Mouse (Mus musculus) limb, embryonic 11.5 days (tissue): ENCODE data around the gene Srgap3. TPM values are rescaled to one million over a fixed set of nuclear protein-coding genes. Genes with fewer than 3 reads are reported as not detected.

Experiments
- ATAC-seq: fragments of 200-750 bp; cut with Nextera tagmentation; 2 replicates; pipeline ENCODE4 v1.8.0; 2017; ENCODE audit warnings: low read depth; ENCODE audit not compliant: insufficient number of reproducible peaks, low FRiP score, low TSS enrichment
- DNase-seq: peaks from one replicate; pipeline ENCODE4 v3.0.0-alpha.2; 2015; ENCODE audit warnings: low spot score
- H3K27ac ChIP-seq: fragments of 300-500 bp; sonication (generic); replicated peaks from 2 replicates; pipeline ENCODE4 v1.5.1; 2014; ENCODE audit warnings: low read depth, mild to moderate bottlenecking, low read length
- H3K27me3 ChIP-seq: fragments of 300-500 bp; sonication (generic); 2 replicates; pipeline ENCODE4 v1.6.1; 2014; ENCODE audit warnings: mild to moderate bottlenecking, low read length, mixed read lengths; ENCODE audit not compliant: control insufficient read depth, insufficient read depth
- H3K36me3 ChIP-seq: fragments of 300-500 bp; sonication (generic); 2 replicates; pipeline ENCODE4 v1.6.1; 2014; ENCODE audit warnings: mild to moderate bottlenecking, low read length, moderate library complexity, mixed read lengths; ENCODE audit not compliant: control insufficient read depth, insufficient read depth
- H3K4me1 ChIP-seq: fragments of 300-500 bp; sonication (generic); 2 replicates; pipeline ENCODE4 v1.6.1; 2014; ENCODE audit warnings: low read length, mixed read lengths; ENCODE audit not compliant: control insufficient read depth, insufficient read depth
- H3K4me2 ChIP-seq: fragments of 300-500 bp; sonication (generic); 2 replicates; pipeline ENCODE4 v1.6.1; 2014; ENCODE audit warnings: low read depth, mild to moderate bottlenecking, moderate library complexity; ENCODE audit not compliant: severe bottlenecking
- H3K4me3 ChIP-seq: fragments of 300-500 bp; sonication (generic); 2 replicates; pipeline ENCODE4 v1.5.1; 2014; ENCODE audit warnings: low read depth, low read length
- H3K9ac ChIP-seq: fragments of 300-500 bp; sonication (generic); 2 replicates; pipeline ENCODE4 v1.6.1; 2014; ENCODE audit warnings: mild to moderate bottlenecking, low read length
- H3K9me3 ChIP-seq: fragments of 300-500 bp; sonication (generic); 2 replicates; pipeline ENCODE4 v1.6.1; 2016; ENCODE audit warnings: low read length; ENCODE audit not compliant: control insufficient read depth
- WGBS: fragments of 180-500 bp; shearing (Covaris S2); extraction: QIAGEN DNeasy Blood & Tissue Kit; methylation state at CpG from one replicate; pipeline ENCODE4 v1.1.7; 2014; 5-methylcytosine and 5-hydroxymethylcytosine counted together
- polyA plus RNA-seq: library from polyadenylated mRNA; unstranded; fragments of >200 nt; fragmentation: Nextera tagmentation; extraction: Ambion mirVana; gene quantifications from 2 replicates; pipeline ENCODE4 v1.2.1, GENCODE M21; 2014

Gene Srgap3
- polyA plus RNA-seq, 1 experiment from 2014 or later: 5.3 TPM

DNA sequence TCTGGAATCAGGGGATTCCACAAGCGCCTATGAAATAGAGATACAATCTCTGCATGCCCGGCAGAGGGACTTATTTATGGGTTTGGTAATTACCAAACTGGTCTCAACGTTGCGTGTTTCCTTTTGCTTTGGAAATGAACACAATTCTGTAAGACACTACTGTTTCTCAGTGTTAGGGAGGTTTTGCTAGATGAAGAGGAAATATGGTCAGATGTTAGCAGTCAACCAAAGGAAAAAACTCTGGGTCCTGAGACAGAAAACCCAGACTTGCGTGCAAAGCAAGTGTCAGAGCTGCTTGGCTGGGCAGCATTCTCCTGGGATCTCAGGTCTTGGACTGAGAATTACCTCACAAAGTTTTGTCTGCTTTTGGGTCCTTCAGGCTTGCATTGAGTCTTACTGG is 34.5 kb downstream of the Srgap3 start:
- Histone ChIP-seq H3K36me3 (no peaks in the 10 kb centered on the region), H3K27me3 (no peaks in the 10 kb centered on the region), H3K4me2 (no peak overlapping the region), H3K4me1 (no peaks in the 10 kb centered on the region), H3K27ac (no peak overlapping the region), H3K4me3 (no peak overlapping the region), H3K9me3 (no peaks in the 10 kb centered on the region), H3K9ac (no peak overlapping the region)
- 81% methylated on average over 5 of the region's 5 CpGs for WGBS
- no peak for ATAC-seq
- no peak for DNase-seq

DNA sequence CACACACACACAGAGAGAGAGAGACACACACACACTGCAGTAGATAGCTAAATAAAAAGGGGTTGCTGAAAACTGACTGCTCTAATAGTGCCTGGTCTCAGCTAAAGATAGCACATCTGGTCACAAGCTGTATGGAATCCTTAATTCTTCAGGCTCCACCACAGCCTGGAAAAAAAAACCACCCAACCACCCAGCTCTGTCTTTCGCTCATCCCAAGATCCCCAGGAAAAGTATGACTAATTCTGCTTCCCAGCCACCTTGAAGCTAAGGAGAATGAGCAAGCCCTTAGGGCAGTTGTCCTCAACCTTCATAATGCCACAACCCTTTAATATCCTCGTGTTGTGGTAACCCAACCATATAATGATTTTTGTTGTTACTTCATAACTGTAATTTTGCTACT is 37.4 kb downstream of the Srgap3 start:
- WGBS: 76% methylated on average over 2 of the region's 2 CpGs
- H3K9ac ChIP-seq: no peak overlapping the region
- no peak for ATAC-seq
- no peaks in the 10 kb centered on the region for H3K4me1 ChIP-seq
- no peaks in the 10 kb centered on the region for H3K27me3 ChIP-seq
- H3K9me3 ChIP-seq: no peaks in the 10 kb centered on the region
- H3K27ac ChIP-seq: no peak overlapping the region
- no peak for DNase-seq
- H3K36me3 ChIP-seq: no peaks in the 10 kb centered on the region
- H3K4me3 ChIP-seq: no peak overlapping the region
- no peak overlapping the region for H3K4me2 ChIP-seq

DNA sequence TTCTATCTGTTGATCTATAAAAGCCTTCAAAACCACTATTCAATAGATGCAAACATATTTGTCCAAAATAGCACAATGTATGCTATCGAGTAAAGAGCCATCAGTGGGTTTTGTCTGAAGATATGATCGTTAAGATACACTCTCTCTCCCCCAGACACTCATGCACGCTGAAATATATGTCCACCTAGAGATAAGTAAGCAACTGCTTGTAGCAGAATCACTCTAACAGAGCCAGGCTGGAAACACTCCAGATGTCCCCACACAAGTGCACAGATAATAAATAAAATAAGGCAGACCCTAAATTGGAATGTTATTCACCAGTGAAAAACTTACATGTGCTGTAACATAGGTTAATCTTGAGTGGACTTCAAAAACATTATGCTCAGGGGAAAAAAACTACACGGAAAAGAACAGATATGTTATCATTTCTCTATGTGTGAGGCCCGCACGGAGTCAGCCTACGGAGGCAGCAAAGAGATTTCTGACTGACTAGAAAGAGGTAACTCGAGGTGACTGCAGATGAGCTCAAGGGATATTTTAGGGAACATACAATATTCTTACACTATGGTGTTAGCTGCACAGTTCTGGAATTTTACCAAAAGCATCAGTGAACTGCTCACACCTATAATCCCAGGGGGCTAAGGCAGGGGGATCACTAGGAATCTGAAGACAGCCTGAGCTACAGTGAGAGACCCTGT is 39.0 kb downstream of the Srgap3 start:
- H3K9me3 ChIP-seq: no peaks in the 10 kb centered on the region
- no peak overlapping the region for H3K4me2 ChIP-seq
- H3K9ac ChIP-seq: no peak overlapping the region
- no peak overlapping the region for H3K4me3 ChIP-seq
- DNase-seq (no peak), ATAC-seq (no peak)
- H3K27ac ChIP-seq: no peak overlapping the region
- 0 out of 2 replicates have a peak, but pooled peaks cover 3% of the 10 kb centered on the region for H3K4me1 ChIP-seq
- no peaks in the 10 kb centered on the region for H3K36me3 ChIP-seq
- 89% methylated on average over 8 of the region's 8 CpGs for WGBS
- H3K27me3 ChIP-seq: no peaks in the 10 kb centered on the region

DNA sequence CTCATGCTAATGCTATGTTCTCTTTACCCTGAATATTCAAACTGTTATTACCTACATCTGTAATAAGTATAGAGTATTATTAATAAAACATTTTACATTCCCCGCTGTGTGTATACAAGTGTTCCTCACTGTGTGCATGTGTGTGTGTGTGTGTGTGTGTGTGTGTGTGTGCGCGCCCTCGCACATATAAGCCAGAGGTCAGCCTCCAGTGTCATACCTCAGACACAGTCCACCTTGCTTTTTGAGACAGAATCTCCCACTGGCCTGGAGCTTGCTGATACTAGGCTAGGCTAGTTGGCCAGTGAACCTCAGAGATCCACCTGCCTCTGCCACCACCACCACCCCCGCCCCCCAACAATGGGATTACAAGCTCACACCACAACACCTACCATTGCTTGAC is 43.3 kb downstream of the Srgap3 start:
- no peak overlapping the region for H3K27ac ChIP-seq
- no peak overlapping the region for H3K4me3 ChIP-seq
- ATAC-seq: no peak
- no peaks in the 10 kb centered on the region for H3K9me3 ChIP-seq
- DNase-seq: no peak
- no peaks in the 10 kb centered on the region for H3K27me3 ChIP-seq
- no peak overlapping the region for H3K4me2 ChIP-seq
- 95% methylated on average over 5 of the region's 5 CpGs for WGBS
- H3K9ac ChIP-seq: no peak overlapping the region
- H3K36me3 ChIP-seq: no peaks in the 10 kb centered on the region
- H3K4me1 ChIP-seq: 0 out of 2 replicates have a peak, but pooled peaks cover 3% of the 10 kb centered on the region

DNA sequence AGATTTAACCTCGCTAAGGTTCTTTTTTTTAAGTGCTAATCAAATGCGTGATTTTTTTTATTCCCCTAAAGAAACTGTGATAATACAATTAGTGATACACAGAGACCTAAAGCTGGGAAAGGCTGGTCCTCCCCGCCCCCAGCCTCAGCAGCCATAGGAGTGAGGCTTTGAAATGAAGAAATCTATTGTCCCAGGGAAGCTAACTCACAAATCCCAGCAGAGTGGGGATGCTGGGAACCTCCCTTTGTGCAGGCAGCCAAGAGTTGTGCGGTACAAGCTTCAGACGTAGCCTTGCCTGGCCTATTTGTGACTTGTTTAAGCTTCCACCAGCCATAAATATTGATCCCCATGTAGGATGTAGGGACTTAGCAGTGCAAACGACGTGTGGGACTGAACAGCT is 43.8 kb downstream of the Srgap3 start:
- ATAC-seq (no peak), DNase-seq (no peak)
- 18% methylated on average over 7 of the region's 7 CpGs for WGBS
- Histone ChIP-seq H3K4me2 (no peak overlapping the region), H3K4me3 (no peak overlapping the region), H3K9ac (no peak overlapping the region), H3K27me3 (no peaks in the 10 kb centered on the region), H3K9me3 (no peaks in the 10 kb centered on the region), H3K36me3 (no peaks in the 10 kb centered on the region), H3K27ac (no peak overlapping the region), H3K4me1 (0 out of 2 replicates have a peak, but pooled peaks cover 3% of the 10 kb centered on the region)

DNA sequence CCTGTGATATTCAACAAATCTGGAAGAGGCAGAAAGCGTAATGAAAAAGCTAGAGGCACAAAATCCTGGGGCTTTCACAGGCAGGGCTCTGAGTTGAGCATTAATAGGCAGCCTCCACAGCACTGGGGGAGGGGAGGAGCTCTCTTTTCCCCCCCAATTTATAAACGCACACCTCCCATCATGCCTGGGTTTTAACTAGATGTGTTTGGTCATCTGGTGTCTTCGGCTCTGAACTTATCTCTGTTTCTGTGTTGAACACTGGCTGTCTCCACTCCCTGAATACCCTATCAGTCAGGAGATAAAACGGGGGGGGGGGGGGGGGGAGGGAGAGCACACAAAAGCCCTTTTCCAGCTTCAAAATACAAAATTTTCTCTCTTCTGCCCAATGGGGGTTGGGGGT is 44.3 kb downstream of the Srgap3 start:
- no peaks in the 10 kb centered on the region for H3K9me3 ChIP-seq
- no peaks in the 10 kb centered on the region for H3K27me3 ChIP-seq
- ATAC-seq (no peak), DNase-seq (no peak)
- H3K27ac ChIP-seq: no peak overlapping the region
- no peaks in the 10 kb centered on the region for H3K36me3 ChIP-seq
- H3K4me3 ChIP-seq: no peak overlapping the region
- H3K9ac ChIP-seq: no peak overlapping the region
- H3K4me2 ChIP-seq: no peak overlapping the region
- H3K4me1 ChIP-seq: 0 out of 2 replicates have a peak, but pooled peaks cover 3% of the 10 kb centered on the region
- WGBS: 44% methylated on average over 3 of the region's 4 CpGs

DNA sequence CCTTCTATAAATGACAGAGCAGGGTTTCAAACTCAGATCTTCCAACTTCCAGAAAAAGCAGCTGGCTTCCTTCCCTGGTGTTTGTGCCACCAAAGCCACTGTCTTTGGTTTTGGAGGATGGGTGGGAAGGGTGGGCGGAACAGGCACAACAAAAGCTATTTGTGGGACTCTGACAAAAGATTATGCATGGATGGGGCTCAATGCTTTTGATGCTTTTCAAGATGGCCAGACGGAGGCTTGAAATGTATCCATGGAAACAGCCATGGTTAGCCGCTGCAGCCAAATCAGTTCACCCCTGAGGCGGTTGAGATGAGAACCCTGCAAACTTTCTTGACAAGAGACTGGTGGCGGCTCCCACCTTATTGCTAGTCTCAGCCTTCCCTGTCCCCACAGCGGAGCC is 46.8 kb downstream of the Srgap3 start:
- Histone ChIP-seq H3K4me1 (0 out of 2 replicates have a peak, but pooled peaks cover 3% of the 10 kb centered on the region), H3K4me2 (no peak overlapping the region), H3K36me3 (no peaks in the 10 kb centered on the region), H3K27ac (no peak overlapping the region), H3K27me3 (no peaks in the 10 kb centered on the region), H3K4me3 (no peak overlapping the region), H3K9me3 (no peaks in the 10 kb centered on the region), H3K9ac (no peak overlapping the region)
- 91% methylated on average over 6 of the region's 6 CpGs for WGBS
- DNase-seq (no peak), ATAC-seq (no peak)

DNA sequence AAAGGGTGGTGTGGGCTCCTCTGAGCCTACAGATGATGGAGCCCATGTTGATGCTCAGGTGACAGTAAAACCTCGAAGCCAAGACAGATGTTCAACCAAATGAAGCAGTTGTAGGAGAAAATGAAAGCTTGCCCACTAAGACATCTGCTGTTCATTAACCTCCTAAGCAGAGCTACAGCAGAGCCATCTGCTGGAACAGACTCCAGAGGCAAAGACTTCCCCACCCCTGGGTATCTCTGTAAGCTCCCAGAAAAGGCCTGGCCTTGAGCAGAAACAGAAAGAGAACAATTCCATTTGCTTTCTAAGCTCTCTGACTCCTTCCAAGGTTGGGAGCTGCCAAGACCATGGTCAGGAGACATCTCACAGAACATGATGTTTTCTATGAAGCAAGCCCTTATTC is 47.4 kb downstream of the Srgap3 start:
- WGBS: 9% methylated on average over 1 of the region's 1 CpGs
- no peak for DNase-seq

DNA sequence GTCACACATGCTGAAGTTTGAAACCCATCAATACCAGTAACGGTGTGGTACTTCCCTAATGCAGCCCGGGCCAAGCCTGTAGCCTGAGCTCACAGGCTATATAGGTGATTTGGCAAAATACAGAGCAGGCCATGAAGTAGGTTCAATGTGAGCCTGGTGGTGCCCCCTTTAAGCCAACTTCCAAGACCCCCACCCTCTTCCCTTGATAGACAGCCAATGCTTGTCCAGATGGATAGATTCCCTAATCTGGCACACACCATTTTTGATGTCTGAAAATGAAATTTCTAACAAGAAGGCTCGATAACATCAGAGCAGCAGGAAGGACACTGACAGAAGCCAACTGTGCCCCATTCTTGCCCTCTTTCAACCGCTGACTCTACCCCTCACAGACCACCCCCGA is 47.8 kb downstream of the Srgap3 start:
- H3K4me1 ChIP-seq: 0 out of 2 replicates have a peak, but pooled peaks cover 3% of the 10 kb centered on the region
- no peaks in the 10 kb centered on the region for H3K27me3 ChIP-seq
- no peak overlapping the region for H3K4me2 ChIP-seq
- no peak overlapping the region for H3K27ac ChIP-seq
- no peak for DNase-seq
- H3K4me3 ChIP-seq: no peak overlapping the region
- H3K9me3 ChIP-seq: no peaks in the 10 kb centered on the region
- no peak for ATAC-seq
- no peak overlapping the region for H3K9ac ChIP-seq
- H3K36me3 ChIP-seq: no peaks in the 10 kb centered on the region
- WGBS: 86% methylated on average over 5 of the region's 5 CpGs

More for the DNA sequence above, 47.4 kb downstream of the Srgap3 start:
- H3K4me3 ChIP-seq: no peak overlapping the region
- no peak overlapping the region for H3K27ac ChIP-seq
- H3K9ac ChIP-seq: no peak overlapping the region
- H3K9me3 ChIP-seq: no peaks in the 10 kb centered on the region
- H3K4me2 ChIP-seq: no peak overlapping the region
- no peaks in the 10 kb centered on the region for H3K27me3 ChIP-seq
- no peak for ATAC-seq
- 0 out of 2 replicates have a peak, but pooled peaks cover 3% of the 10 kb centered on the region for H3K4me1 ChIP-seq
- no peaks in the 10 kb centered on the region for H3K36me3 ChIP-seq
